13 mouse cellular contexts compared by ENCODE assay signal in the genomic region with DNA sequence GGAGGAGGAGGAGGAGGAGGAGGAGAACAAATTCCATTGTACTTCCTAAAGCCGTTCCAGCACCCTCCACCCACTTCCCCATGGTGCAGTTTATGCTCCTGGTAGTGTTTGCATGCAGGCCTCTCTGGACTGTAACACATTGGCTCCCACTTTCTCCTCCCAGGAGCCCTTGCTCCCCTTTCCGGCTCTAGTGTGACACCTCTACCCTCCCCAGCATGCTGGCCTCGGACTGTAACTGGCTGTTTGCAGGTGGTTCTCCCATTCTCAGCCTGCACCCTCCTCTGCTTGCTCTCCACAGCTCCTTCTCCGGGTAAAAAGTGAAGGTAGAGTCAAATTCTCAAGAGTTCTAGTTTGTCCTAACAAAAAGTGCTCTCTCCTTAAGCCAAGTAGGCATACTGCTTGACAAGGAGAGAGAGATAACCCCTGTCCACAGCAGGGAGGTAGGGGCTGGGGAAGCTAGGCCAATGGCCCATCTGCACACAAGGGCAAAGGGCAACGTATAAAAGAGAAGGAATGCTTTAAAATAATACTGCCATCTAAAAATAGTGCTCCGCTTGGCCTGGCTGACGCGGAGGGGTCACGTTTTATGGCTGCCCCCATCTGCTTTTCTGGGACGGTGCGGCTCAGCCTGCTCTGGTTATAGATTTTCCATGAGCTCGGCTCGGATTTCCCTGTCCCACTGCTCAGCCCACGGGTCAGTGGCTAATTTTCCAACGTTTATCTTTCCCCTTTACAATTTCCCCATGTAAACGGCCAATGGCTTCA.
DNase-seq lines count a peak whose midpoint lies in the region; ATAC-seq lines count a peak whose summit lies in the region.
"Had no signal": no experiment of that assay in that cellular context is flagged by ENCODE, and none has a peak within 500 bp of the region (broad histone marks: within the 10 kb centered on the region; RNA-seq: fewer than 3 reads in every experiment).

No protein-coding gene starts in this region.

- intact Hi-C loops in gastrocnemius, postnatal 14 days (cut with DNase I; ENCODE audit: low total_unique reads) = no loop called here

- DNase-seq in NIH3T3 (ENCODE audit: low read depth) = peak; percentile 9
- DNase-seq in embryo, embryonic 10.5 days (ENCODE audit: low spot score) = peak; percentile 75
- DNase-seq in kidney, adult 8-10 months = peak; percentile 5 to 30
- peak; percentile 68 to 73 for DNase-seq in kidney, postnatal 4 days
- DNase-seq in gastrocnemius, postnatal 14 days = no peak
- DNase-seq in adrenal gland, adult 2 months = no peak
- DNase-seq in urinary bladder, postnatal 14 days (ENCODE audit: low spot score) = no peak
- DNase-seq: cerebellum, adult 18-20 months; heart, postnatal 14 days; layer of hippocampus, adult 9-11 months; lung, adult 2 months had no signal

- no peak for ATAC-seq in megakaryocyte, adult 5-6 weeks (ENCODE audit: poor library complexity, severe bottlenecking)
- ATAC-seq: activated CD4-positive, CD25-positive, alpha-beta regulatory T cell, adult 4 months had no signal

Comparison
In these comparisons a context has a peak if more than half of its experiments do, and no peak if none do; other contexts are left out.
1. DNase-seq: peak in NIH3T3 (single experiment), embryo, embryonic 10.5 days (single experiment), kidney, adult 8-10 months (2 of 2) and kidney, postnatal 4 days (2 of 2); none in gastrocnemius, postnatal 14 days (single experiment), adrenal gland, adult 2 months (single experiment) and urinary bladder, postnatal 14 days (single experiment).